Mouse (Mus musculus) bone marrow macrophage, adult 2 months (primary cell): ENCODE data around the gene Atl1.

Source experiments
- CTCF ChIP-seq: IDR thresholded peaks from 2 replicates; pipeline ENCODE4 v1.5.1; 2012; ENCODE audit warnings: low read depth, mild to moderate bottlenecking, low read length, moderate library complexity
- POLR2A ChIP-seq: IDR thresholded peaks from 2 replicates; pipeline ENCODE4 v1.6.1; 2012; ENCODE audit warnings: mild to moderate bottlenecking, low read depth, low read length, borderline replicate concordance

GRCm38 (mm10) chr12:69923128-69923527 is 30.7 kb downstream of the Atl1 start:
- TF ChIP-seq POLR2A = no peak
- TF ChIP-seq CTCF = no peak
